Mouse (Mus musculus) forelimb bud, embryonic 11.5 days (tissue): ENCODE measurements around the gene Mrc2.
A peak's percentile ranks its signal among the peaks of the same experiment; 100 is the strongest.

Source experiments
- DNase-seq: peaks from one replicate; pipeline ENCODE4 v3.0.0-alpha.2; 2012; ENCODE audit warnings: low read depth, low spot score

Gene Mrc2

DNA sequence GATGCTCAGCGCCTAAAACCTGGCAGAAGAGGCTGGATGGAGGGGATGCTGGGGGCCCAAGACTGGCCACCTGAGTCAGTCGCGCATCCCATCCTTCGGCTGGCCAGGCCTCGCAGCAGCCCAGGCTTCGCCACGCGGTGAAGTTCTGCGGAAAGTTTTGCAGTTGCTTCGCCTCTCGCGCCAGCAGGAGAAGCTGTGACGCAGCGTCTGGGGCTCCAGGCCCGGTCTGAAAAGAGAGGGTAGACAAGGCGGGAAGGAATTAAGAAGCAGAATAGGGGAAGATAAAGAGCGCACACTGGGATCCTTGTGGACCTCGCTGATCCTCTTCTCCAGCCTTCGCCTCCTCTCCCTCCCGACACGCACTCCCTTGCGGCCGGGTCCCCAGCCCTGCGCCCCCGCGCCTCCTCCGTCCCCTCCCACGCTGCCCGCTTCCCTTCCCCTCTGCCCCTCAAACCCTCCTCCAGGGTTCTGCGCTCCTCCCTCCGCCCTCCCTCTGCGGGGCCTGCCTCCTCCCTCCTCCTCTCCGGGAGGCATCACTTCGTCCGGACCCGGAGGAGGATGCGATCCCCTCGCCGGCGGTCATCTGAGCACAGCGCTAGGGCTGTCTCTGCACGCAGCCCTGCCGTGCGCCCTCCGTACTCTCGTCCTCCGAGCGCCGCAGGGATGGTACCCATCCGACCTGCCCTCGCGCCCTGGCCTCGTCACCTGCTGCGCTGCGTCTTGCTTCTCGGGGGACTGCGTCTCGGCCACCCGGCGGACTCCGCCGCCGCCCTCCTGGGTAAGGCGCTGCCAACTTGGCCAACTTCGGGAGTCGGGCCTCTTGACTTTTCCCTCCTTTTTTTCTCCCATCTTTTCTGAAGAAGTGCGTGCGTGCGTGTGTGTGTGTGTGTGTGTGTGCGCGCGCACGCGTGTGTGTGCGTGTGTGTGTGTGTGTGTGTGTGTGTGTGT, at the start of gene Mrc2:
Gene Mrc2, plus strand, starts transcription at position 520 of the 948 bp plus-strand sequence.
- DNase-seq, result peak; percentile 77

GRCm38 (mm10) chr11:105246369-105246768, 46.1 kb upstream of the Mrc2 start:
- DNase-seq, result no peak

DNA sequence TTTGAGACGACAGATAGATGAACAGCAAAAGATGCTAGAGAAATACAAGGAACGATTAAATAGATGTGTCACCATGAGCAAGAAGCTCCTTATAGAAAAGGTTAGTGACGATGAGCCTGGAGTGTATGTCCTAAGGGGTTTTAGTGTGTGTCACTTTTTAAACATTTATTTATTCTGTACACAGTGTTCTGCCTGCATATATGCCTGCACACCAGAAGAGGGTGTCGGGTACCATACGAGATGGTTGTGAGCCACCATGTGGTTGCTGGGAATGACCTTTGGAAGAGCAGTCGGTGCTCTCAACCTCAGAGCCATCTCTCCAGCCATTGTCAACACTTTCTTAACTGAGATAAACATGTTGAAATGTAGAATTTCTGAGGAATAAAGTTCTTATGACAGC, 45.7 kb upstream of the Mrc2 start:
- DNase-seq, result no peak

- no peak for DNase-seq
Observed at GRCm38 (mm10) chr11:105247321-105247720, 45.1 kb upstream of the Mrc2 start.

DNA sequence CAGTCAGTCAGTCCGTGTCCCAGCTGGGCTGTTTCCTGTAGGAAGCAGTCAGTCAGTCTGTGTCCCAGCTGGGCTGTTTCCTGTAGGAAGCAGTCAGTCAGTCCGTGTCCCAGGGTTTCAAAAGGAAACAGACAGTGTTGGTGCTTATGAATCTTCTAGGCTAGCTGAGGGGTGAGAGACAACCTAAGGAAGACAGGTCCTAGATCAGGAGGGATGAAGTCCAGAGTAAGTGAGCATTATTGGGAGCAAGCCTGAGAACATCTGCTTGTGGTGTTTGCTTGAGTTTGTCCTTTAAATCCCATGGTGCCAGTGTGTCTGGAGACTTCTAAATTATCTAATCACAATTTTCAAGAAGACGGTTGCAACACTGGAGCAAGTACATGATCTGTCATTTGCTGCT, 32.7 kb upstream of the Mrc2 start:
- DNase-seq, result no peak

- no peak for DNase-seq
Observed at GRCm38 (mm10) chr11:105261116-105261515, 31.3 kb upstream of the Mrc2 start.

- DNase-seq, result peak; percentile 63
Observed at GRCm38 (mm10) chr11:105261601-105262351, 30.7 kb upstream of the Mrc2 start.

DNA sequence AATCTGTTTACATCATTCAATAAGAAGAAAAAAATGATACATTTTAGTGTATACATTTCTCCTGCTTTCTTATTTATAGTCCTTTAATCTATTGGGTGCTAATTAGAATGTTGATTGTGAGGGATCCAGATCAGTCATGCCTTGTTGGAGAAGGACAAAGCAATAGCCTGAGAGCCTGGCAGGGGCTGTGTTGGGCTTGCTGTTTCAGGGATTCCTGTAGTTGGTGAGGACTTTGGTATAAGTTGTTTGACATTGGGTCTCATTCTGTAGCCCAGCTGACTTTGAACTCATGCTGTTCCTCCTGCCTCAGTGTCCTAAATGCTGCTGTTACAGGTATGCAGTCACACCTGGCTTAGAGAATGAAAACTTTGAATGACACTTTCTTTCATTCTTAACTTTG, 27.9 kb upstream of the Mrc2 start:
- DNase-seq, result no peak

DNA sequence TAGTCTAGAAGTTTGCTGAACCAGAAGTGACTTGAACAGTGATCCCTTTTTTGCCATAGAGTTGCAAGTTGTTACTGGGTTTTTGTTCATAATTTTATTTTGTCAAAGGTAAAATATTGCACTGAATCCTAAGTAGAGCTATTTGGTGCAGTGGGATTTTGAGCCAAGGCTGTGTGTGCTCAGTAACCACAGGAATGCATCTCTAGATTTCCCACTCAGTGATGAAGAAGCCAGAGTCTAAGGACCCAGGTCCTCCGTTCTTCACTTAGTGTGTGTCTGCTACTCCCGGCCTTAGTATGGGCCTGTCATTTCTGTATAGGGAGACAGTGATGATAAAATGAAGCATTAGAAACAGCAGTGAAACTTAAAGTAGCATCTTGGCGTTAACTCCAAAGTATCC, 27.5 kb upstream of the Mrc2 start:
- DNase-seq, result no peak

- peak; percentile 72 for DNase-seq
Observed at GRCm38 (mm10) chr11:105270155-105270554, 22.3 kb upstream of the Mrc2 start.

DNA sequence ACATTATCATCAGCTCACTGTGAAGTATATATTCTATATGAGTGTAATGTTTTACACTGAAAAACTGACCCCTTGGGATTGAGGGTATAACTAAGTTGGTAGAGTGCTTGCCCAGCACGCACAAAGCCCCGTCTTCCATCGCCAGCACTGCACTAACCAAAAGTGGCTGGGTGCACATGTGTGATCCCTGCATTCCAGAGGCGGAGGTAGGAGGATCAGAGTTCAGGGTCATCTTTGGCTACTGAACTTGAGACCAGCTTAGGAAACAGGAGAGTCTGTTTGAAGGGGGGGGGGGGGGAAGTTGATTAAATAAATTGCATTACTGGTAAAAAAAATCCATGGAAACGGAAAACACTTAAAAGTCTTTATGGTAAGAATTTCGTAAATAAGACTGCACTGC, 12.0 kb upstream of the Mrc2 start:
- DNase-seq, result no peak

GRCm38 (mm10) chr11:105281291-105281690, 11.2 kb upstream of the Mrc2 start:
- DNase-seq, result no peak

DNA sequence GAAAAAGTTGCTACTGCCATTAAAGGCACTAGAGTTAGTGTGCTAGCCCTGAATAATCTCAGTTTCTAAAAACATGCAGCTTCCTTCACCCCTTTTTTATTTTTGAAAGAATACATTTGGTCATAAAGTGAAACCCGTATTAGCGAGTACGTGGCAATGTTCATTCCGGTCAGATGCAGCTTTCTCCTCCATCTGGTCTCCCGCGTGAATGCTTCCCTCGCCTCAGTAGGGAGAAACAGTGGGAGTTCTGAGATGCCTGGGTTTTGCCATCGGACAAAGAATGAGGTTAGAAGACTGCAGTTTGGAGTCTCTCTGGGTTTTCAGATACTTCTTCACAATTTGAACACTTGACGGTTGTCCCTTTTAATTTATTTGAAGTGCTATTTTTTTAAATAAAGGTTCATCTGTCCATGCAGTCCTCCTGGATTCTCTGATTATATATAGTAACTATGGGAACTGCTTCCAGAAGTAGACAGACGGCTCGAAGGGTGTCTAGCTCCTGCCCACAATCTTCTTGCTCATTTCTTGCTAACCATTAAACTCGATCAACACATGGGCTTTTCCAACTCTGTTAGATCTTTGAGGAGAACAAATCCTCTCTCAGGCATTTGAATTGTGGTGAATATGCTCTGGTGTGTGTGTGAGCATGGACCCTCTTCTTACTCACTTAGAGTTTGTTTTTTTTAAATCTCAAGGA, 10.5 kb upstream of the Mrc2 start:
- no peak for DNase-seq

DNA sequence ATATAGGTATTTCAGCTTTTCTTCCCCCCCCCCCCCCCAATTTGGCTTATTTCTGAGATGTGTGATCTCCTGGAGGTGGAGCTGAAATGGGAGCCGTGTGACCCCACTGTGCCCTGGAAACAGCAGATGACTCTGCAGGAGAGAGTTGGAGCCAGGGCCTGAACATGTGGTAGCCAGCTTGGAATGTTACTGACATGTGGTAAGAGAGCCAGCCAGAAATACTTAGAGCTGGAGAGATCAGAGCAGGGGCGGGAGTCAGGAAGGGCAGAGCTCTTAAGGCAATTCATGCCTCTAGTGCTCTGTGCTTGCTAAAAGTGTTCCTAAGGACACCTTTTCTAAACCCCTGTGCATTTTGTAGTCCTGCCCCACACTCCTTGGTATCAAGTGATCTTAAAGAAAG, 10.0 kb upstream of the Mrc2 start:
- peak; percentile 78 for DNase-seq

DNA sequence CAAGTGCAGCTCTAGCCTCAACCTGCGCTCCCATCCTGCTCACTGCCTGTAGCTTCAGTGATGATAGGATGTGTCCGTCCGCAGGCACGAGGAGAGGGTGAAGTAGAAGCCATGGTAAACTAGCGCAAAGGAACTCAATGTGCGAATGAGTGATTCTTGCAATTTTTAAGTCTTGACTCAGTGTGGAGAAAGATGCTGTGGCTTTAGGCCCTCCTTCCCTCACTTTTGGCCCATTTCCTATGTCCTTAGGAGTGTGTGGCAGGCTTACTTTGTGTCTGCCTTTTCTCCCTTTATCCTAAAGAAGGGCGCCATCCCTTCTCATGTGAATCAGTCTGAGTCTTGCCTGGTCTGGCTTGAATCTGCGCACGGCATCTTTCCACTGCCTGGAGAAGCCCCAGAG, 9.4 kb upstream of the Mrc2 start:
- no peak for DNase-seq

- DNase-seq, result peak; percentile 50
Observed at GRCm38 (mm10) chr11:105285720-105286119, 6.7 kb upstream of the Mrc2 start.

- DNase-seq, result no peak
Observed at GRCm38 (mm10) chr11:105289403-105289802, 3.0 kb upstream of the Mrc2 start.

DNA sequence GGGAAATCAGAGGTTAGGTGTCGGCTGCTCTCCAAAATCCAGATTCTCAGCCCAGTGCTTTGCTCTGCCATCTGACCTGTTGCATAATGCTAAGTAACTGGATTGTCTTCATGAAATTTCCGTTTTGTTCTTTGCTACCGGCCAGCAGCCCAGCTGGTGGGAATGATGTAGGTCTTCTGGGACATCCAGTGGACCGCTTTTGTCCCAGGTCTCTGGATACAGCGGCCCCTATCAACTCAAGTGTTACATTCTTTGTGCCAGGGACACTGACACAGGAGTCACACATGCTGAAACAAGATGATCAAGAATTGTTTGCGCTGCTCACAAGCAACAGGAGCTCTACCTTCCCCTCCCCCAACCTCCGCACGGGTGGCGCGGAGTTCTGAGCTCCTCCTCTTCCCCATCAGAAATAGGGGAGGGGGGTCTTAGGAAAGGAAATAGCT, 741 bp upstream of the Mrc2 start:
- peak; percentile 78 for DNase-seq

DNA sequence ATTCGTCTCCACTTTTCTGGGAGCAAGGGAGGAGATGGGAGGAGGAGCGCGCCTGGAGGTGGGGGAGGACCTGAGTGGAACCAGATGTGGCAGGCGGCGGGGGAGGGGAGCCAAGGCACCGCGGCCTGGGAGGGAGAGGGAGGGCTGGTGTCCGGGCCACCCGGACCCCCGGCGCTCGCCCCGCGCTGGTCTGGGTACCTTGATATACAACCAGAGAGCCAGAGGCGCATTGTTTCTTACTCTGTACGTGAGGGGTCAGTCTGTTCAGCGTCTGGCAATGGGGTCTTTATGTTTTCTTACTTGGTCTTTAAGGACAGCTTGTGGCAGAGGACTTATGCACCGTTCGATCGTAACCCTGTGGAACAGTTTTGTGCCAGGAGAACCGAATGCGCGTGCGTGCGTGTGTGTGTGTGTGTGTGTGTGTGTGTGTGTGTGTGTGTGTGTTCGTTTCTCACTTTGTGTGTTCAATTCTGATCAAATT, 698 bp downstream of the Mrc2 start:
- DNase-seq, result peak; percentile 90

DNA sequence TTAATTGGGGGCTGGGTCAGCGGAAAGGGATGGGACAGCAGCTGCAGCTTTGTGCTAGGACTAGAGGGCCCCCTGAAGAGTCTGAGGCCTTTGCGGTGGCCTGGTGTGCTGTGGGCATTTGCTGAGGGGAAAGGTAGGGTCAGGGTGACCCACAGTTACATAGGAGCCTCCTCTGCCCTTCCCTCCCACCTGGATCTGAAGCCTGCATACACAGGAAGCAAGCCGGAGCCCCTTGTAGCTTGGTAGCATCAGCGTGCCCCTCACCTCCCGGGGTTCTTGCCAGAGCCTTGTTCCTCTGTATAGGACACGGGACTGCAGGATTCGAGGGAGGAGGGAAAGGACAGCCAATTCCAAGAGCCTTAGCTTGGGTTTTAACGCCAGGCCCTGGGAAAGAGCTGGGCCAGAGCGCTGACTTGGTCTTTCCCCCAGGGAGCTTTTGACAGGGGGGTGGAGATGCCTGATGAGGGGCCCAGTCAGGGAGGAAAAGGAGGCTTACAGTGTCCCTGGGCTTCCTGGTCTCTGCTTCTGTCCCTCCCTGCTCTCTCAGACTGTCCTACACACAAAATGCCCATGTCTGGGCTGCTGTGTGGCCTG, 1.6 kb downstream of the Mrc2 start:
- no peak for DNase-seq

DNA sequence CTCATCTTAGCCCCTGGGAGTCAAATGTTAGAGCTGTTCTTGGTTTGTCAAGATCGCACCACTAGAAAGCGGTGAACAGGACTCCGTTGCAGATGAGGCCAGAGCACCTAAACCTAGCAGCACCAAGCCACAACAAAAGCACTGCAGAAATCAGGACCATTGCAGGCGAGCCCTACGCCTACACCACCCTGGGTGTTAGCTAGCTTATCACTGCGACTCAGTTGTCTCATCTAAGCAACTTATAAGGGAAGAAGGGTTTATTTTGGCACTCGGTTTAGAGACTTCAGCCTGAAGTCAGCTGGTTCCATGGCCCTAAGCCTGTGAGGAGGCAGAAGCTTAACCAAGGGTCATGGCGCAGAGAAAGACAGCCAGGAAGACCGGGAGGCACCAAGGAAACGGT, 3.6 kb downstream of the Mrc2 start:
- no peak for DNase-seq

DNA sequence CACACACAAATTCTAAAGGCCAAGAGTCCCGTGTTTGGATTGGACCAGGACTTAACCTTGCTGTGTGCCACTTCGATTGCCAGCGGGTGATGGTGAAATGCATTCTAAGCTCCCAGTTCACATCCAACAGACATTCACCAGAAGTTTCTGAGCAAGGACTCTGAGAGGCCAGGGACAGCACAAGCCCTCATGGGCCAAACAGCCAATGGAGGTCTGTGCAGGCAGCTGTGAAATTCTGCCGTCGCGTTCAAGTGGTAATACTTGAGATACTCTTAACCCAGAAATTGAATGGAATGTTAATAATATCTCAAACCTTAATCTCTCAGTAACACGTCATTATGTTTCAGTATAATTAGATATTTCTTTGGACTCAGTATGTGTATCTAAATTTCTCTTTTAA, 17.8 kb downstream of the Mrc2 start:
- no peak for DNase-seq
